Mouse (Mus musculus) heart, embryonic 14.5 days (tissue): ENCODE measurements around the gene Gm21987. TPM values are rescaled to one million over a fixed set of nuclear protein-coding genes. Genes with fewer than 3 reads are reported as not detected.
A peak's percentile ranks its signal among the peaks of the same experiment; 100 is the strongest.

Experiments used
- ATAC-seq: fragments of 200-750 bp; cut with Nextera tagmentation; 2 replicates; pipeline ENCODE4 v1.8.0; 2017; ENCODE audit warnings: low read depth, moderate TSS enrichment; ENCODE audit not compliant: insufficient number of reproducible peaks, insufficient read depth, low FRiP score
- H3K27ac ChIP-seq, 2 experiments: fragments of 200-500 bp in 1 of 2; fragments of 300-500 bp in 1 of 2; sonication (generic) in 1 of 2; replicated peaks in 1 of 2; 2 replicates each; pipeline ENCODE4 v1.5.1; 2012 to 2014; ENCODE audit warnings: low read depth in 2 of 2, low read length in 2 of 2, control low read depth in 1 of 2, mild to moderate bottlenecking in 1 of 2, mixed read lengths in 1 of 2; ENCODE audit not compliant: control insufficient read depth in 1 of 2, insufficient read depth in 1 of 2
- H3K27me3 ChIP-seq: fragments of 300-500 bp; sonication (generic); 2 replicates; pipeline ENCODE4 v1.6.1; 2014; ENCODE audit warnings: mild to moderate bottlenecking, low read length, control low read depth; ENCODE audit not compliant: control insufficient read depth, insufficient read depth
- H3K36me3 ChIP-seq: fragments of 300-500 bp; sonication (generic); 2 replicates; pipeline ENCODE4 v1.6.1; 2014; ENCODE audit warnings: mild to moderate bottlenecking, control low read depth, low read length, mixed read lengths; ENCODE audit not compliant: control insufficient read depth, insufficient read depth
- H3K4me1 ChIP-seq, 2 experiments: fragments of 200-500 bp in 1 of 2; fragments of 300-500 bp in 1 of 2; sonication (generic) in 1 of 2; 2 replicates each; pipeline ENCODE4 v1.6.1; 2012 to 2014; ENCODE audit warnings: low read length in 2 of 2, control low read depth in 1 of 2, mixed read lengths in 1 of 2; ENCODE audit not compliant: control insufficient read depth in 2 of 2, insufficient read depth in 2 of 2
- H3K4me2 ChIP-seq: fragments of 300-500 bp; sonication (generic); 2 replicates; pipeline ENCODE4 v1.6.1; 2014; ENCODE audit warnings: mild to moderate bottlenecking, low read length
- H3K4me3 ChIP-seq, 2 experiments: fragments of 200-500 bp in 1 of 2; fragments of 300-500 bp in 1 of 2; sonication (generic) in 1 of 2; 2 replicates each; pipeline ENCODE4 v1.5.1; 2012 to 2014; ENCODE audit warnings: low read length in 2 of 2, mild to moderate bottlenecking in 2 of 2, control low read depth in 1 of 2, low read depth in 1 of 2, moderate library complexity in 1 of 2; ENCODE audit not compliant: control insufficient read depth in 1 of 2, insufficient read depth in 1 of 2
- H3K9ac ChIP-seq: fragments of 300-500 bp; sonication (generic); 2 replicates; pipeline ENCODE4 v1.6.1; 2014; ENCODE audit warnings: mild to moderate bottlenecking, low read length
- H3K9me3 ChIP-seq: fragments of 300-500 bp; sonication (generic); 2 replicates; pipeline ENCODE4 v1.6.1; 2016; ENCODE audit warnings: low read length, control low read depth; ENCODE audit not compliant: control insufficient read depth
- WGBS: fragments of 180-500 bp; shearing (Covaris S2); extraction: QIAGEN DNeasy Blood & Tissue Kit; methylation state at CpG from one replicate; pipeline ENCODE4 v1.1.7; 2014; 5-methylcytosine and 5-hydroxymethylcytosine counted together
- polyA plus RNA-seq: library from polyadenylated mRNA; unstranded; fragments of >200 nt; fragmentation: Nextera tagmentation; extraction: Ambion mirVana; gene quantifications from 2 replicates; pipeline ENCODE4 v1.2.1, GENCODE M21; 2014

The Gm21987 gene
- polyA plus RNA-seq, 1 experiment from 2014 or later, result 4.9 TPM

- 49% methylated on average over 3 of the region's 3 CpGs for WGBS
- Histone ChIP-seq H3K36me3 (peaks cover 8% of the 10 kb centered on the region), H3K27ac (no peak overlapping the region; a peak in 1 of 4 replicates), H3K4me1 (peaks cover 23 to 39% of the 10 kb centered on the region in 2 experiments), H3K4me2 (no peak overlapping the region), H3K27me3 (no peaks in the 10 kb centered on the region), H3K4me3 (no peak overlapping the region), H3K9me3 (no peaks in the 10 kb centered on the region), H3K9ac (no peak overlapping the region)
- ATAC-seq, result no peak
Observed at GRCm38 (mm10) chr16:38359857-38360256, 13.0 kb downstream of the Gm21987 start.

- H3K9me3 ChIP-seq, result no peaks in the 10 kb centered on the region
- no peak overlapping the region for H3K4me2 ChIP-seq
- ATAC-seq, result no peak
- H3K27ac ChIP-seq, result peak overlapping the region; percentile 12 to 99; a peak in 3 of 4 replicates
- peaks cover 23 to 39% of the 10 kb centered on the region in 2 experiments for H3K4me1 ChIP-seq
- 15% methylated on average over 2 of the region's 2 CpGs for WGBS
- H3K4me3 ChIP-seq, result no peak overlapping the region
- H3K9ac ChIP-seq, result no peak overlapping the region
- H3K27me3 ChIP-seq, result no peaks in the 10 kb centered on the region
- peaks cover 12% of the 10 kb centered on the region for H3K36me3 ChIP-seq
Observed at GRCm38 (mm10) chr16:38360317-38360716, 13.5 kb downstream of the Gm21987 start.

- H3K9me3 ChIP-seq, result no peaks in the 10 kb centered on the region
- H3K27ac ChIP-seq, result peak within 1 kb of the TSS; percentile 99 to 100
- H3K27me3 ChIP-seq, result no peaks in the 10 kb centered on the region
- H3K9ac ChIP-seq, result peak within 1 kb of the TSS; percentile 98
- H3K36me3 ChIP-seq, result peaks cover 15% of the 10 kb centered on the region
- 5% methylated on average over 10 of the region's 10 CpGs for WGBS
- H3K4me2 ChIP-seq, result peak within 1 kb of the TSS; percentile 80
- peak within 1 kb of the TSS; percentile 73 to 93 for H3K4me3 ChIP-seq
- ATAC-seq, result peak; percentile 85
- peaks cover 21 to 39% of the 10 kb centered on the region in 2 experiments for H3K4me1 ChIP-seq
Observed at GRCm38 (mm10) chr16:38361933-38362332, 15.1 kb downstream of the Gm21987 start, which contains the start of gene Popdc2. Gene Popdc2, plus strand, starts transcription at chr16:38362209.

GRCm38 (mm10) chr16:38362493-38363255 lies 15.8 kb downstream of the Gm21987 start:
- Histone ChIP-seq H3K27me3 (no peaks in the 10 kb centered on the region), H3K4me1 (peaks cover 21 to 39% of the 10 kb centered on the region in 2 experiments), H3K9me3 (no peaks in the 10 kb centered on the region), H3K27ac (peak overlapping the region; percentile 99 to 100), H3K4me3 (peak overlapping the region; percentile 73 to 93), H3K4me2 (peak overlapping the region; percentile 80), H3K36me3 (peaks cover 15% of the 10 kb centered on the region), H3K9ac (peak overlapping the region; percentile 98)
- 14% methylated on average over 20 of the region's 20 CpGs for WGBS
- ATAC-seq, result 0 out of 2 replicates have a peak, but pooled peaks have one; percentile 32

- 4% methylated on average over 3 of the region's 3 CpGs for WGBS
- H3K27ac ChIP-seq, result peak overlapping the region; percentile 99 to 100
- H3K4me3 ChIP-seq, result peak overlapping the region; percentile 73 to 93
- no peaks in the 10 kb centered on the region for H3K9me3 ChIP-seq
- H3K27me3 ChIP-seq, result no peaks in the 10 kb centered on the region
- peak overlapping the region; percentile 98 for H3K9ac ChIP-seq
- ATAC-seq, result no peak
- peak overlapping the region; percentile 80 for H3K4me2 ChIP-seq
- H3K36me3 ChIP-seq, result peaks cover 15% of the 10 kb centered on the region
- peaks cover 21 to 40% of the 10 kb centered on the region in 2 experiments for H3K4me1 ChIP-seq
Observed at GRCm38 (mm10) chr16:38363256-38363595, 16.4 kb downstream of the Gm21987 start.

- WGBS, result 24% methylated on average over 7 of the region's 7 CpGs
- peaks cover 20% of the 10 kb centered on the region for H3K36me3 ChIP-seq
- H3K9me3 ChIP-seq, result no peaks in the 10 kb centered on the region
- H3K4me3 ChIP-seq, result peak overlapping the region; percentile 73 to 93
- no peaks in the 10 kb centered on the region for H3K27me3 ChIP-seq
- H3K4me2 ChIP-seq, result peak overlapping the region; percentile 80
- peaks cover 23 to 44% of the 10 kb centered on the region in 2 experiments for H3K4me1 ChIP-seq
- peak overlapping the region; percentile 98 for H3K9ac ChIP-seq
- H3K27ac ChIP-seq, result peak overlapping the region; percentile 99 to 100
- ATAC-seq, result no peak
Observed at GRCm38 (mm10) chr16:38363657-38364056, 16.8 kb downstream of the Gm21987 start.

GRCm38 (mm10) chr16:38365390-38365789 lies 18.6 kb downstream of the Gm21987 start:
- H3K4me2 ChIP-seq, result peak overlapping the region; percentile 80
- ATAC-seq, result no peak
- H3K27me3 ChIP-seq, result no peaks in the 10 kb centered on the region
- H3K27ac ChIP-seq, result peak overlapping the region; percentile 99 to 100
- H3K9me3 ChIP-seq, result no peaks in the 10 kb centered on the region
- peak overlapping the region; percentile 98 for H3K9ac ChIP-seq
- peaks cover 28 to 47% of the 10 kb centered on the region in 2 experiments for H3K4me1 ChIP-seq
- peaks cover 37% of the 10 kb centered on the region for H3K36me3 ChIP-seq
- 31% methylated on average over 10 of the region's 10 CpGs for WGBS
- H3K4me3 ChIP-seq, result peak overlapping the region; percentile 73 to 93
